Mouse (Mus musculus) adrenal gland (tissue): ENCODE results near the gene Ptpn22.
"Not testable (repeated sequence)": the region's sequence is repeated elsewhere in the genome, so short reads cannot be mapped to it uniquely, and the experiment has no call there.

Source experiments
- intact Hi-C: fragments of 180-260 bp; cut with DNase I; formaldehyde crosslinking; loops from one replicate; pipeline ENCODE4 v1.15.1; 2025
- long read RNA-seq, 2 experiments: library from polyadenylated mRNA; unstranded; transcript quantifications; one replicate each; pipeline ENCODE4 v2.0.0; 2020; ENCODE audit warnings: borderline replicate concordance in 1 of 2; ENCODE audit not compliant: insufficient replicate concordance in 1 of 2

Gene Ptpn22
- long read RNA-seq, experiment 1, partial matches to known transcripts, result 0 of 1 reads
- long read RNA-seq, experiment 1, other reads (novel, unspliced or antisense), result 1 of 1 reads
- long read RNA-seq, experiment 2, result 0 reads

DNA sequence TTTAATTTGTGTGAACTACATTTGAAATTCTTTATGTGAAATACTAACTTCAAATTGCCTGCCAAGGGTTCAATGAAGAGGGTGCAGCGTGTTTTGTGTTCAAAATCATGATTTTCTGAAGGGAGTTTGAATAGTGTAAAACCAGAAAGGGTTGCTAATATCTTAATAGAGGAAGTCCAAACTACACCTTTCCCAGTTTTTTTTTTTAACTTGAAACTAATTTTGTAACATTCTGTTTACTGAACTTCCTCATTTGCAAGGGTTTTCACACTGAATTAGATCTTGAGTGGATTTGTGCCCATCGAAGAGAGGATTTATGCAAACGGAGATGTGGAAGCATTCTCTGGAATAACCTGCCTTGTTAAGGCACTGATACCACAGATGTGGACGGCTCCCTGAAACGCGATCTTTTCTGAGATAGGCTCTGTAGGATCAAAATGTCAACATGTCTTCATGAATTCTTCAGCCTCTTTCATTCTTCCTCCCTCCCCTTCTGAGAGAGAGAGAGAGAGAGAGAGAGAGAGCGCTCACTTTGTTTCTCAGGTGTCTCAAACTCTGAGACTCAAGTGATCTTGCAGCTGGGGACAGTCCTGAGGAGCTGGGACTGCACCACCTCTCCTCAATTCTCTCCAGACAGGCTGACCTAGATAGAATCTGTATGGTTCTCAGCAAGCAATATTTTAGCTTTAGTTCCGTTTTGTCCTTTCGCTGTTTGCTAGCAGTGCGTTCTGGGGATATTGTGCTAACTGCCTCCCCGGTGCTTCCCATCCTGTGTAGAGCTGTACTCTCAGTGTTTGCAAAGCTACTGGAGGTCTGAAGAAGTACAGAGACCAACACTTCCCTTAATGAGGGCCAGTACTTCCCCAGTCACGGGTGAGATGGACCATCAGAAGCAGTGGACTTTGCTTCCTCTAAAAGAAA lies at the start of gene Ptpn22:
Gene Ptpn22, plus strand, starts transcription at position 915 of the 921 bp plus-strand sequence.
- intact Hi-C loops, result no loop called here

DNA sequence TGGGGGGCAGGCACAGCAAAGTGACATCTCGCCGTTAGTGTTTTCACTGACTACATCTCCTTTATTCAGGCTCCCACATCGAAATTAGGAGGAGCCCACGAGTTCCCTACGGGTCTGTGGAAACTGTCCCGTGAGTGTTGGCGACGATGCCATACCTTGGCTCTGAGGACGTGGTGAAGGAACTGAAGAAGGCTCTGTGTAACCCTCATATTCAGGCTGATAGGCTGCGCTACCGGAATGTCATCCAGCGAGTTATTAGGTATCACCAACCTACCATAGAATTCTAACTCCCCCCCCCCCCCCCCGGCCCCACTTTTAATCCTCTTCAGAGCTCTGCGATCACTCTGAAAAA lies 49.8 kb upstream of the Ptpn22 start:
- intact Hi-C loops, result loop anchor here (2.0 to 5.0 kb wide), 2 partner anchors 19 to 57 kb away; partner anchors contain the start of gene Hipk1

DNA sequence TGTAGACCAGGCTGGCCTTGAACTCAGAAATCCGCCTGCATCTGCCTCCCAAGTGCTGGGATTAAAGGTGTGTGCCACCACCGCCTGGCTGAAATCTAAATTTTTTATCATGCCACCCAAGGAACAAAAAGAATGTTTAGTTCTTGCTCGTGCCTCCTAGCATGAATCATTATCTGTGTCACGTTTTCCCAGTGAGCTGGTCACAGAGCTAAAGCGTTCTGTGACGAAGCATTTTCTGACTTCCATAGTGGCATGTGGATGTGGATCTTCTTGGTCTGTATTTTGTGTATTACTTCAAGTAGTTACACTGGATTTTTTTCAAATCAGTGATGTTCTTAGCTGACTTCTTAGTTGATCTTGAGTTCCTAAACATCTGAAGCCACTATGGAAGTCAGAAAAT lies 48.6 kb upstream of the Ptpn22 start:
- intact Hi-C loops, result loop anchor here (5.0 kb wide), 1 partner anchor 59 kb away; no protein-coding TSS in a partner anchor

DNA sequence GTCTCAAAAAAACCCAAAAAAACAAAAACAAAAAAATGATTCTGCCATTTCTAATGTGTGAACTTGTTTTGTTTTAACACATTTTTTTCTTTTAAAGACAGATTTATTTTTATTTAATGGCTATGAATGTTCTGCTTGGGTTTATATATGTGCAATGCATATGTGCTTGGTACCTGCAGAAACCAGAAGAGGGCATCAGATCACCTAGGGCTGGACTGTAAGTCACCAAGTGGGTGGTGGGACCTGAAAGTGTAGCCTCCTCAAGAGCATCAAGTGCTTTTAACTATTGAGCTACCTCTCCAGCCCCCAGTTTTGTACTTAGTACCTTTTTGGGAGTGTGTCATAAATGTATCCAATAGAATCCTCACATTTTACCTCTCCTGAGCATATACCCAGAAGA lies 32.0 kb upstream of the Ptpn22 start:
- intact Hi-C loops, result no loop called here

DNA sequence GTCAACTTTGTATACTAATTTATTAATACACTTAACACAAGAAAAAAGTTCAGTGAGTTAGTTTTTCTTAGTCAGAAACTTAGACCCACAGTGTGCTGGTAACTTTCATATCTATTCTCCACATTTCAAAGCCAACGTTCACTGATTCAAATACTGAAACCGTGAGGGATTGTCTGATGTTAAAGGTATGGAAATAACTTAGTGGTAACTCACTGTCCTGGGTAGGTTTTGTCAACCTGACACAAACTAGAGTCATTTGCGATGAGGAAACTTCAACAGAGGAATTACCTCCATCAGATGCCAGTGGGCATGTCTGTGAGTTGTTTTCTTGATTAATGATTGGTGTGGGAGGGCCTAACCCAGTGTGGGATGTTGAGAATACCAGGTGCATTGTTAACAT lies 30.6 kb upstream of the Ptpn22 start:
- intact Hi-C loops, result no loop called here

GRCm38 (mm10) chr3:103830681-103831080 lies 28.9 kb upstream of the Ptpn22 start:
- intact Hi-C loops, result not testable (repeated sequence)

DNA sequence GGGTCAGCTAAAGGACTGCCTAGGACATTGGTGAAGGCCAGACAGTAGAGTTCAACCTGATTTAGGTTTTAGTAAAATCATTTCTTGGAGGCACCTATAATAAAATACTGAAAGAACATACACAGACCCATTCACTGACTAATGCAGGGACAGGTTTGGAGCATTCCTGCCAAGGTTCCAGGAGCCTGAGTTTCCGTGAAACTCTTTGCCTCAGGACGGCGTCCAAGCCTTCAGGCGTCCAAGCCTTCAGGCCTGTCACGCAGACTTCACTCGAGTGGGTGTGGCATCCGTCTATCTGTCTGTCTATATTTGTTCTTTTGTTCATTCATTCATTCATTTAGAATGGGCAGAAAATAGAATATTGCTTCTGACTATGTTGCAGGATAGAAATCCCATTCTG lies 28.4 kb upstream of the Ptpn22 start:
- intact Hi-C loops, result no loop called here

GRCm38 (mm10) chr3:103832426-103832825 lies 27.2 kb upstream of the Ptpn22 start, which contains the start of gene Bcl2l15:
TSS of gene Bcl2l15 (plus strand) at chr3:103832601.
- intact Hi-C loops, result no loop called here

DNA sequence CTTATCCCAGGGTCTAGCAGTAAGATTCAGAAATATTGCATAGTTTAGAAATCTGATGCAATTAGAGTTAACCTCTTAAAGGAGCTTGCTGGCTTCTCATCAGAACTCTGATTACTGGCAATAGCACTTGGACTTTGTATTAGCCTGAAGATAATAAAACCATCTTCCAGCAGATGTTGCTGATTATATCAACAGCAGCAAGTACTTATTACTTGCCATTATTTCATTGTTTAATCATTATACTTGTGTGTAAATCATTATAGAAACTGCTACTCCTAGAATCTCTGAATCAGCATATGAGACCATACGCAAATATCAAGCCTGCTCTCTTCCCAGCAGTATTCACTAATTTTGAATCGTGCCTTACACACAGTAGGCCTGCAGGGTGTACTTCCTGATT lies 25.6 kb upstream of the Ptpn22 start:
- intact Hi-C loops, result no loop called here

GRCm38 (mm10) chr3:103835272-103835950 lies 24.2 kb upstream of the Ptpn22 start:
- intact Hi-C loops, result no loop called here

DNA sequence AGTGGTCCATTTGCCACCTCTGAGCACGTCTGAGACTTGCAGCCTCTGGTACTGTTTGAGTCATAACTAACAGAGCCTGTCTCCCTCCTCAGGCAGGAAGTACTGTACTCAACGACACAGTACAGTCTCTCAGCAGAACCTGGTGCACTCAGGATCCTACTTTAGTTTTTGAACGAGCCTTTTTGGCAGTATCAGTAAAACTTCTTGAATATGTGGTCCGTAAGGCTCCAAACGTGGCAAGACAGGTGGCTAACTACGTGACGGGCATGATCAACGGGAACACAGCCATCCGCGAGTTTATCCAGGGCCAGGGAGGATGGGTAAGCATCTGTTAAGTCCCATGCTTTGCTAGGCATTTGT lies 23.7 kb upstream of the Ptpn22 start:
- intact Hi-C loops, result no loop called here

- intact Hi-C loops, result no loop called here
These were observed 23.1 kb upstream of the Ptpn22 start for GRCm38 (mm10) chr3:103836453-103836852.

- intact Hi-C loops, result no loop called here
These were observed 19.9 kb upstream of the Ptpn22 start for GRCm38 (mm10) chr3:103839711-103840110.

DNA sequence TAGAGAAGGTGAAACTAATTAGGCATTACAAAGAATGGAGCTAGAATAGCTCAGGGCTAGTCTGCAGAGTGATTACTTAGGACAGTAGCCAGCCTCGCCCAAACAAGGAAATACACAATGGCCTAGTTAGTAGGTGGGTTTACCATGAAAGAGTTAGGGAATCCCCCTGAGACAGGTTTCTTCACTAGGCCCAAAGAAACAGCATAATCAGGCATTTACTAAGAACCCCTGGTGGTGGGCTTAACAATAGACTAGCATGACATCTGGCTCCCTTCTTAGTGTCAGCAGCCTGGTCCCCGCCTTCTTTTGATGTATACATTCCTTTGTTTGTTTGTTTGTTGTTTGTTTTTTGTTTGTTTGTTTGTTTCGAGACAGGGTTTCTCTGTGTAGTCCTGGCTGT lies 19.4 kb upstream of the Ptpn22 start:
- intact Hi-C loops, result not testable (repeated sequence)

DNA sequence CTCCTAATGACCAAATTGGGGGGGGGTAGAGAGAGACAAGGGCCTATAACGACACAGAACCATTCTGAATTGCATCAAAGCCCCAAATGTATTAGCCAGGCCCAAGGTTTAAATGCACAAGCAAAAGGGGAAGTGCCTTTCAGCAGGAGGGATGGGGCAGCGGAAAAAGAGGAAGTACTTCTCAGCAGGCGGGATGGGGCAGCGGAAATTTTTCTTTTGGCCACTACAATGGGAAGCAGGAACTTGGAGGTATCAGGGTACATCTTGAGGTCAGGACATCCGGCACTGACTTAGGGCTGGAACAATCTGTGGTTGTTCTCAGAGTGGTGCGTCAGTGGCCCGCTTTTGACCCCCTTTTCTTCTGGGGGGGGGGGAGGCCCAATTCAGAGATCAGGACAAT lies 18.6 kb upstream of the Ptpn22 start:
- intact Hi-C loops, result not testable (repeated sequence)

- intact Hi-C loops, result no loop called here
These were observed 8.8 kb upstream of the Ptpn22 start for GRCm38 (mm10) chr3:103850644-103851363.

- intact Hi-C loops, result no loop called here
These were observed 8.1 kb upstream of the Ptpn22 start for GRCm38 (mm10) chr3:103851481-103851880.

GRCm38 (mm10) chr3:103851882-103852281 lies 7.7 kb upstream of the Ptpn22 start:
- intact Hi-C loops, result no loop called here

DNA sequence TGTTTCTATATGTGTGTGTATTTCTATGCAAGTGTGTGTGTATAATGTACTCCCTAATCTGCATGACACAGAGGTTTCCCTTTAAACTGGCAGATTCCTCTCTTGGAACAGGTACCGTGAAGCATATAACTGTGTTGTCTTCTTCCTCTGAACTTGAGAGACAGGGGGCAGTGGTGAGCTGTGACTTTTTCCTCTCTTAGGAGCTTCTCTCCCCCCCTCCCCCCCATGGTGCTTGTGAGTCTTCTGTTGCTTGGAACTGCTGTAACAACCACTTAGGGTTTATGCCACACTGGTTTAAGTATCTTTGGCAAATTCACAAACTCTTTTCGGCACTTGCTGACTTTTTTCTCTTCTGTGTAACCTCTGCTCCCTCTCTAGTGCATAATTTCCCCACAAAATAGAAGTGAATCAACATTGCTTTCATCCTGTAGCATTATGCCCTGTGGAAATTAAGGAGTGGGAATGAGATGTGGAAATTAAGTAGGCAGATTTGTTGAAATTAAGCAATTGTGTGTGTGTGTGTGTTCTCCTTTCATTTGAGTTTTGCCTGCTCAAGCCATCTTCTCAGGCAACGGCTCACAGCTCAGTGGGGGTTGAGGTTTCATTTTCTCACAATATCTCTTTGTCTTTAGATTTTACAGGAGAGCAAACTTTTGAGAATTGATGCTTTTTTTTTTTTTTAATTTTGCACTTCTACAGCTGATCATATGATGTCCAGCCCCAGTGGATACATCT lies 6.9 kb upstream of the Ptpn22 start:
- intact Hi-C loops, result no loop called here

DNA sequence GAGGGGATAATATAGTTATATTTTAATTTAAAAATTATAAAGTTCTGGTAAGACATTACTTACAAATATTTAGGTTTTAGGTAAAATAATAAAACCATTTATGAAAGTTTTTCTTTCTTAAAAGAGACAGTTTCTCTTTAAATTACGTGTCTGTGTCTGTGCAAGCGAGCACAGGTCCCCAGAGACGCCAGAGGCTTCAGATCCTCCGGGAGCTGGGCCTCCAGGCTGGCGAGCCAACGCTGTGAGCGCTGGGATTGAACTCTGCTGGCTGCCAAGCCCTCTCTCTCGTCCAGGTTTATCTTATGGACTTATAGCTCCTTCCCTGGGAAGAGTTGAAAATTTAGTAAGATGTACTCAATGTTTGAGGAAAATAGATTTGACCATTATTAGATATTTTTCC lies 5.8 kb upstream of the Ptpn22 start:
- intact Hi-C loops, result no loop called here
